16 mouse cellular contexts compared by ENCODE assay signal in genomic region chr7:116713200-116713599, GRCm38 (mm10).
DNase-seq lines count a peak whose midpoint lies in the region; ATAC-seq and TF ChIP-seq lines count a peak whose summit lies in the region.
"Had no signal": no experiment of that assay in that cellular context is flagged by ENCODE, and none has a peak within 500 bp of the region (broad histone marks: within the 10 kb centered on the region; RNA-seq: fewer than 3 reads in every experiment).

No protein-coding gene starts in this region.

- no peak overlapping the region for H3K4me2 ChIP-seq in forebrain, postnatal 0 days (ENCODE audit: low read depth)
- H3K4me2 ChIP-seq: heart, embryonic 12.5 days; limb, embryonic 13.5 days; midbrain, embryonic 13.5 days; neural tube, embryonic 15.5 days had no signal

- H3K4me1 ChIP-seq in forebrain, postnatal 0 days (ENCODE audit: insufficient read depth) = no peaks in the 10 kb centered on the region
- no peaks in the 10 kb centered on the region for H3K4me1 ChIP-seq in midbrain, embryonic 10.5 days
- H3K4me1 ChIP-seq: midbrain, embryonic 13.5 days had no signal

- 32% methylated on average over 8 of the region's 8 CpGs for whole genome bisulfite sequencing in forebrain, postnatal 0 days
- 88% methylated on average over 8 of the region's 8 CpGs for WGBS in midbrain, embryonic 10.5 days

- no peak for TF ChIP-seq CTCF in forebrain, postnatal 0 days (IDR thresholded peaks at IDR 0.05; ENCODE audit: low read depth)

- H3K27ac ChIP-seq in forebrain, postnatal 0 days (ENCODE audit: low read depth, low read length) = no peak overlapping the region
- H3K27ac ChIP-seq in midbrain, embryonic 10.5 days (replicated peaks) = no peak overlapping the region
- H3K27ac ChIP-seq: limb, embryonic 13.5 days; midbrain, embryonic 13.5 days; neural tube, embryonic 15.5 days had no signal

- no peaks in the 10 kb centered on the region for H3K27me3 ChIP-seq in forebrain, postnatal 0 days (ENCODE audit: insufficient read depth, low read length)
- no peaks in the 10 kb centered on the region for H3K27me3 ChIP-seq in midbrain, embryonic 10.5 days (ENCODE audit: low read depth, poor library complexity, severe bottlenecking)
- H3K27me3 ChIP-seq: heart, embryonic 12.5 days; limb, embryonic 13.5 days; midbrain, embryonic 13.5 days; neural tube, embryonic 15.5 days had no signal

- H3K4me3 ChIP-seq in forebrain, postnatal 0 days (ENCODE audit: low read depth, low read length) = no peak overlapping the region
- H3K4me3 ChIP-seq in midbrain, embryonic 10.5 days = no peak overlapping the region
- H3K4me3 ChIP-seq: heart, embryonic 12.5 days; limb, embryonic 13.5 days; midbrain, embryonic 13.5 days; neural tube, embryonic 15.5 days had no signal

- no peak overlapping the region for H3K9ac ChIP-seq in forebrain, postnatal 0 days
- H3K9ac ChIP-seq: heart, embryonic 12.5 days; limb, embryonic 13.5 days; midbrain, embryonic 13.5 days; neural tube, embryonic 15.5 days had no signal

- H3K9me3 ChIP-seq in forebrain, postnatal 0 days (ENCODE audit: low read length) = no peaks in the 10 kb centered on the region
- H3K9me3 ChIP-seq in midbrain, embryonic 10.5 days (replicated peaks) = no peaks in the 10 kb centered on the region
- H3K9me3 ChIP-seq: heart, embryonic 12.5 days; limb, embryonic 13.5 days; midbrain, embryonic 13.5 days; neural tube, embryonic 15.5 days had no signal

- peak; percentile 13 to 18 for DNase-seq in cerebellum, postnatal 36 days
- no peak for DNase-seq in cerebellum, adult 8-10 months
- peak; percentile 22 for DNase-seq in layer of hippocampus, adult 11-12 months (ENCODE audit: low spot score)
- no peak for DNase-seq in layer of hippocampus, adult 9-10 months (ENCODE audit: low spot score)
- peak; percentile 4 for DNase-seq in NIH3T3 (ENCODE audit: low read depth)
- peak; percentile 52 for DNase-seq in forebrain, postnatal 0 days
- no peak for DNase-seq in frontal cortex, postnatal 36 days (ENCODE audit: low spot score in 2 of 2)
- DNase-seq in midbrain, embryonic 10.5 days (ENCODE audit: low spot score) = no peak
- DNase-seq: kidney, postnatal 4 days; lung, postnatal 14 days; thymus, postnatal 36 days had no signal

- no peaks in the 10 kb centered on the region for H3K36me3 ChIP-seq in forebrain, postnatal 0 days (ENCODE audit: insufficient read depth)
- no peaks in the 10 kb centered on the region for H3K36me3 ChIP-seq in midbrain, embryonic 10.5 days
- H3K36me3 ChIP-seq: heart, embryonic 12.5 days; limb, embryonic 13.5 days; midbrain, embryonic 13.5 days; neural tube, embryonic 15.5 days had no signal

- no peak; the same call in 1 of the 2 replicates for ATAC-seq in forebrain, postnatal 0 days
- ATAC-seq: inflammation-experienced regulatory T-cells, adult 6 months; midbrain, embryonic 13.5 days had no signal

Comparison
In these comparisons a context has a peak if more than half of its experiments do, and no peak if none do; other contexts are left out.
1. DNase-seq: peak in cerebellum, postnatal 36 days (2 of 2), layer of hippocampus, adult 11-12 months (single experiment), NIH3T3 (single experiment) and forebrain, postnatal 0 days (single experiment); none in cerebellum, adult 8-10 months (single experiment), layer of hippocampus, adult 9-10 months (single experiment), frontal cortex, postnatal 36 days (0 of 2) and midbrain, embryonic 10.5 days (single experiment).